Mouse (Mus musculus) lung, postnatal 0 days (tissue): ENCODE results near the gene Mylk4.

ENCODE experiments used
- CTCF ChIP-seq: IDR thresholded peaks from 2 replicates; pipeline ENCODE4 v1.5.1; 2016; ENCODE audit warnings: antibody characterized with exemption, mild to moderate bottlenecking
- EP300 ChIP-seq: IDR thresholded peaks from 2 replicates; pipeline ENCODE4 v1.6.1; 2016; ENCODE audit warnings: antibody characterized with exemption, mild to moderate bottlenecking, control low read depth

DNA sequence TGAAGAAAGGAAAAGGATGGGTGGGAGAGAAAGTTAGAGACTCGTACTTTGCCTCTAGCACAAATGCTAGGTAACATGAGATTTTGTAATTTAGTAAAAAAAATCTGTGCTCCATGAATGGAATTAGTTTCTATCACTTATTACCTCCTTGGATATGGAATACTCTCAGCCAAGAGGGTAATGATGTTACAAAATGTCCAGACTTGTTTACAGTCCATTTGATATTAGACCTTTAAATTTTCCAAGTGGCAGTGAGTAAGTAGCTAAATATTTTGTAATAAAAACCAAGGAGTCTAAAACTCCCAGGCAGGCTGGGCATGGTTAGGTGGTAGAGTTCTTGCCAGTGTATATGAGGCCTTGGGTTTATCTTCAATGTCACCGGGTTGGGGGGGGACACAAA, 3.8 kb upstream of the Mylk4 start:
- TF ChIP-seq EP300 (no peak), CTCF (no peak)
